21 mouse cellular contexts compared by ENCODE assay signal in genomic region chr9:122378986-122379385, GRCm38 (mm10).
"Had no signal": no experiment of that assay in that cellular context is flagged by ENCODE, and none has a peak within 500 bp of the region (broad histone marks: within the 10 kb centered on the region; RNA-seq: fewer than 3 reads in every experiment).

No protein-coding gene starts in this region.

- DNase-seq: kidney, postnatal 14 days; kidney, postnatal 4 days; liver; lung, adult 18-20 months; lung, postnatal 10 days; lung, postnatal 36 days; retina, postnatal 1 day; right cerebral cortex, postnatal 25 days; spleen, adult 18-20 months; thymus, adult 18-20 months; thymus, postnatal 36 days had no signal

- H3K9me3 ChIP-seq: limb, embryonic 10.5 days; limb, embryonic 13.5 days; liver, embryonic 12.5 days; liver, embryonic 15.5 days; lung, embryonic 15.5 days; megakaryocyte, embryonic 14.5 days; midbrain, embryonic 12.5 days; midbrain, embryonic 15.5 days; neural tube, embryonic 13.5 days; stomach, embryonic 15.5 days had no signal

- H3K27me3 ChIP-seq: limb, embryonic 13.5 days; liver, embryonic 12.5 days; liver, embryonic 15.5 days; lung, embryonic 15.5 days; megakaryocyte, embryonic 14.5 days; midbrain, embryonic 15.5 days; stomach, embryonic 15.5 days had no signal

- H3K4me1 ChIP-seq: limb, embryonic 10.5 days; limb, embryonic 13.5 days; liver, embryonic 12.5 days; lung, embryonic 15.5 days; midbrain, embryonic 15.5 days; stomach, embryonic 15.5 days had no signal

- ATAC-seq: liver, embryonic 12.5 days; midbrain, embryonic 15.5 days had no signal

- H3K27ac ChIP-seq: limb, embryonic 10.5 days; limb, embryonic 13.5 days; liver, embryonic 12.5 days; liver, embryonic 15.5 days; lung, embryonic 15.5 days; midbrain, embryonic 12.5 days; midbrain, embryonic 15.5 days; neural tube, embryonic 13.5 days; stomach, embryonic 15.5 days had no signal

- H3K36me3 ChIP-seq: midbrain, embryonic 12.5 days; midbrain, embryonic 15.5 days; stomach, embryonic 15.5 days had no signal

- H3K9ac ChIP-seq: limb, embryonic 13.5 days; liver, embryonic 12.5 days; liver, embryonic 15.5 days; lung, embryonic 15.5 days; midbrain, embryonic 12.5 days; midbrain, embryonic 15.5 days; neural tube, embryonic 13.5 days; stomach, embryonic 15.5 days had no signal

- H3K4me2 ChIP-seq: limb, embryonic 13.5 days; liver, embryonic 12.5 days; liver, embryonic 15.5 days; lung, embryonic 15.5 days; midbrain, embryonic 12.5 days; midbrain, embryonic 15.5 days; neural tube, embryonic 13.5 days; stomach, embryonic 15.5 days had no signal

- H3K4me3 ChIP-seq: limb, embryonic 10.5 days; limb, embryonic 13.5 days; liver, embryonic 12.5 days; liver, embryonic 15.5 days; lung, embryonic 15.5 days; megakaryocyte, embryonic 14.5 days; midbrain, embryonic 12.5 days; midbrain, embryonic 15.5 days; neural tube, embryonic 13.5 days; stomach, embryonic 15.5 days had no signal
